Mouse (Mus musculus) heart, adult 9 months (tissue): ENCODE measurements at regions not wholly inside any gene's neighbourhood (a gene's known extent, or its start where the extent isn't known, plus 50 kb on each side); places are given as distances from the start of the nearest gene placed in this dataset.
A peak's percentile ranks its signal among the peaks of the same experiment; 100 is the strongest.

Experiments used
- DNase-seq, 2 experiments: peaks; one replicate each; pipeline ENCODE4 v3.0.0; 2022; ENCODE audit warnings: low spot score in 2 of 2

- no peak for DNase-seq
These were observed 209.1 kb downstream of the Bcl2l11 start for GRCm38 (mm10) chr2:128334757-128335500.

DNA sequence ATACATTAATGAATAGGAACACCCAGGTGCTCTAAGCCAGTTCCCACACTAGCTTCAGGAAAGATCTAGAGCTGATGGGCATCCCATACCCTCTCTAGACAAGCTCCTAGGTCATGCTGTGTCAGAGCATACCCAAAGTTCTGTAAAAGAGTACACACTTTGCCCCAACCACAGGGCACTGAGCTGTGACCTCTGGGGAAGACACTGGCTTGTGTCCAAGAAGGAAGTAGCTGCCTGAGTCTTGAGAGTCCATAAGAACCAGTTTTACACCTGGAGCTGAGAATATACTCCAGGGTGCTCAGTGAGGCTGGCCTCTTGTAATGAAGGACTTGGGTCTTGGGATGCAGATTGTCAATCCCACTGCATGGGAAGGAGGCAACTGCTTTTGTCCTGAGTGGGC lies 211.4 kb downstream of the Bcl2l11 start:
- no peak for DNase-seq

DNA sequence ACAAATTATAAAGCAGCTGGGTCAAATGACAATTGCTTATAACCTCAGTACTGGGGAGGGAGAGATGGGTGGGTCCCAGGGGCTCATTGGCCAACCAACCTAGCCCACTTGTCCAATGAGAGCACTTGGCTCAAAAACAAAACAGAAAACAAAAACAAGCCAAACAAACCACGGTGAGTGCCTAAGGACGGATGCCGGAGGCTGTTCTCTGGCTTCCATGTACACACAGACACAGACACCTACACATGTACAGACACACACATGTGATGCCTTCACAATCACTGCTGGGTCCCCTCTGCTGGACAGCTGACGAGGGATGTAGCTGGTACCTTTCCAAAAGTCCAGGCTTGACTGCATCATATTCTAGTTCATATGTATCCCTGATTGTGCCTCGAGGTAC lies 212.0 kb downstream of the Bcl2l11 start:
- no peak for DNase-seq

- DNase-seq = peak; percentile 74 to 78
These were observed 212.6 kb downstream of the Bcl2l11 start for GRCm38 (mm10) chr2:128338474-128338873.

GRCm38 (mm10) chr2:128339061-128339642 lies 213.3 kb downstream of the Bcl2l11 start:
- peak; percentile 63 to 74 for DNase-seq

DNA sequence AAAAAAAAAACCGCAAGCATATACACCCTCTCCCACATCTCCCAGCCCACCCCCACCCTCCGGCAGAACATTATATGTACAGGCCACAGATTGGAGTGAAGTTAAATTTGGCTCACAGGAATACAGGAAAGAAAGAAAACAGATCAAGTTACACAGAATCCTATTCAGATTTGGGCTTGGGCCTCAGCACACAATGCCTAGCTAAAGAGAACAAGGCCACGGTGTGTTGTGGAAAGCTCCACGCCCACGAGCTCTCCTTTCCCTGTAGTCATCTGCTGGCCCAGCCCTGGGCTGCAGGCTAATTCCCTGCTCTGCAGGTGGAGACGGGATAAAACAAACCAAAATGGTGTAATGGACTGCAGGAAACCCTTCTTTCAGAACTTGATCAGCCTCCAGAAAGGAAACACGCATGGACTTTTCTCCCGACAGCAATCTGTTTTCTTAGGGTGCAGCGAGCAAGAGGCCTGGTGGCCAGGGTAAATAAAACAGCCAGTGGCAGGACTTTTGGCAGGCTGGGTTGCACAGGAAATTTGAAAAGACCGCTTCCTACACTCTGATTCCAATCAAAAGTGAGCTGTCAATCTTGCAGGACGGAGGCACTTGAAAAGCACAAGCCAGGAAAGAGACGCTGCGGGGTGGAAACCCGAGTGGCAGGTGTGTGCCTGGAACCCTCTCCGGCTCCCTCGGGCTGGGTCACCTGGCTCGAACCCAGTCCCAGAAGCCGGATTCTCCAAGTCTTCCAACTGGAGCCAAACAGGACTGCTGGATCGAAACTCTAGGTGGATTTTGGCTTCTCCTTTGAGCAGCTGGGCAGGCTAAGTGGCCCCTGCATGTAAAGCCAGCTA lies 214.0 kb downstream of the Bcl2l11 start:
- peak; percentile 36 to 44 for DNase-seq

- DNase-seq = no peak
These were observed 214.9 kb downstream of the Bcl2l11 start for GRCm38 (mm10) chr2:128340631-128341240.

DNA sequence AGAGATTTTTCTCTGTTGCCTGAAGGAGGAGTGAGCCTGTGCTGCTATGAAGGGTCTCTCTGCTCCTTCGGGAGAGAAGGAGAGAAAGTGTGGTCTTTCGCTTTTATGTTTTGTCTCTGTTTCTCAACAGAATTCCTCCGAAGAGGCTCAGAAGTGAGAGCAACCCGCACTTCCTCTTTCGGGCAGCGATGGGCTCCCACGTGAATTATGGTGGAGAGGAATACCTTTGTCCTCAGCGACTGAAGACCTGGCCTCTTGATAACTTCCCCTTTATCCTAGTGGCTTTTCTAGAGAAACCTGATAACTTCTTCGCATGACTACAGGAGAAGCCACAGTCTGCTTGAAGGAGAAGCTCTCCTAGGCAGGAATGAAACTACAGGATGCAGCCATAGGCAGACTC lies 216.4 kb downstream of the Bcl2l11 start:
- no peak for DNase-seq

DNA sequence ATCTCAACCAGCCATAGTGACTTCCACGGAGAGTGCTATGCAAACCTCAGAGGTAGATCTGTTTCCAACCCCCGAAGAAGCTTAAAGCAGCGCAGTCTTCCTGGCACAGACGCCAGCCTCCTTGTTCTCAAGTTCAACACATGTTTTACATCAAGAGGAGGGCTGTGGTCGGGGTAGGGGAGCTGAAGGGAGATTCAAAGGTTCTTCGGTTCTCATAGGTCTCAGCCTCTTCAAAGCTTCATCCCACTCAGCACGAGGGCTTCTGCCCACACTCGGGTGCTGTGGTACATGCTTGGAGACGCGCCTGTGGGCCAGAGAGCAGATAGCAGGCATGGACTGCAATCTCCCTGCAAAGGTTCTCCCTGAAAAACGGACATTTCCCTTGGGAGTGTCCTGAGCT lies 219.7 kb downstream of the Bcl2l11 start:
- no peak for DNase-seq

DNA sequence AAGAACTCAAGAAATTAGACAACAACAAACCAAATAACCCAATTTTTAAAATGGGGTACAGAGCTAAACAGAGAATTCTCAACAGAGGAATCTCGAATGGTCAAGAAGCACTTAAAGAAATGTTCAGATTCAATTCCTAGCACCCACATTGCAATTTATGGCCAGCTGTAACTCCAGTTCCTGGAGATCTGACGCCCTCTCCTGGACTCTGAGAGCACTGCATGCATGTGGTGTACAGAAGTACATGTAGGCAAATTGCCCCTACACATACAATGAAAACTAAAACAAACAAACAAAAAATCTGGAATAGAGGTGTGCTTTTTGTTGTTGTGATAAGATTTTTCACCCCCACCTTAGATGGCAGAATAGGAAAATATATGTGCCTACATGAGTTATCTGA lies 222.7 kb downstream of the Bcl2l11 start:
- DNase-seq = no peak

DNA sequence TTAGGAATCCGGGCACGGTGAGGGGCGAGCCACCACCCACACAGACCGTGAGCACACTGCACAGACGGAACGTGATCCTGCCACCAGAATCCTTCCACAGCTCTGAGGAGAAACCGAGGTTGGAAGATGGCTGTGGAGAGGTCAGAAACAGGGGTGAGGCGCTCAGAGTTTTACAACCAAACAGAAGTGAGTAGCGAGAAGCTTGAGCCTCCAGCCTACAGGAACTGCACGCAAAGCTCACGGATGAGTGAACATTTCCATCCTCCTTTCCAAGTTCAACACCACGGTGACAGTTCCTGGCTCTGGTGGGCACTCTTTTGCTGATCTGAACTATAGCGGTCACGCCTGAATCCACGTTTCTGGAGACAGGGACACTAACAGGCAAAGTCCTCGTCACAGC lies 225.6 kb downstream of the Bcl2l11 start:
- DNase-seq = no peak

DNA sequence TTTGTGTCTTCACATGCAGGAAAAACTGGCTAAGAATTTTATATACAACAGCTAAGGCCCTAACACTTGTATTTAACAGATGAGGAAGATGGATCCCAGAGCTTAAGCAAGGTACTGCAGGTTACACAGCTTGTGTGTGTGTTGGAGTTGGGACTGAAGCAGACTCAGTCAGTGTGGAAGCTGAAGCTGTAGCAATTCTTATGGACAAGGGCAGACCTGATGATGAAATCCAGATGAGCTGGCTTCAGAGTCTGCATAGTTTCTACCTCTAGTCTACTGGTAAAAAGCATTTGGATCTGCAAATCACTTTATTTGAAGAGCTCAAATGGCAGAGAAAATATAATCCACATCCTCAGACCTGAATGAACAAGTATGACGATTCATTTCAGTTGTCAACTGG lies 226.7 kb downstream of the Bcl2l11 start:
- no peak for DNase-seq

- no peak for DNase-seq
These were observed 227.6 kb downstream of the Bcl2l11 start for GRCm38 (mm10) chr2:128353457-128353856.

- DNase-seq = no peak
These were observed 230.5 kb downstream of the Bcl2l11 start for GRCm38 (mm10) chr2:128356326-128356725.

GRCm38 (mm10) chr2:128359106-128359505 lies 231.9 kb upstream of the Spdye4c start:
- DNase-seq = no peak

GRCm38 (mm10) chr2:128360517-128360916 lies 230.5 kb upstream of the Spdye4c start:
- peak; percentile 58 to 63 for DNase-seq

GRCm38 (mm10) chr2:128361436-128361835 lies 229.6 kb upstream of the Spdye4c start:
- DNase-seq = no peak

DNA sequence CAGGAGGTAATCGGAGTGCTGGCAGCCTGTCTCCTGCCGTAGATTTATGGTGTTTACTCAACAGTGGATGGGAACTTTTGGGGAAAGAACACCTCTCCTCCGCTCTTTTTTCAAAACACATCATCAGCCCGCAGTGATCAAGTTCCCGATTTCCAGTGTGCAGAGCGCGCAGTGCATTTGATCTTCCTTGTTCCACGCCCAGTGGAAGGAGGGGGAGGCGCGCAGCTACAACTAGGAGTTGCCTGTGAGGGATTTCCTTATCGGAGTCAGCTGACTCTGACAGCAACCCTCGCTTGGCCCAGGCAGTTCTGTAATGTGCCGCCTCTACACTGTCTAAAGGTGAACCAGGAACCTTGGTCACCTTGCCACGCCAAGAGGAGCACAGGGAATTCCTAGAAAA lies 226.8 kb upstream of the Spdye4c start:
- peak; percentile 61 to 65 for DNase-seq

- DNase-seq = no peak
These were observed 226.0 kb upstream of the Spdye4c start for GRCm38 (mm10) chr2:128365004-128365403.

GRCm38 (mm10) chr2:128365775-128366174 lies 225.2 kb upstream of the Spdye4c start:
- no peak for DNase-seq

DNA sequence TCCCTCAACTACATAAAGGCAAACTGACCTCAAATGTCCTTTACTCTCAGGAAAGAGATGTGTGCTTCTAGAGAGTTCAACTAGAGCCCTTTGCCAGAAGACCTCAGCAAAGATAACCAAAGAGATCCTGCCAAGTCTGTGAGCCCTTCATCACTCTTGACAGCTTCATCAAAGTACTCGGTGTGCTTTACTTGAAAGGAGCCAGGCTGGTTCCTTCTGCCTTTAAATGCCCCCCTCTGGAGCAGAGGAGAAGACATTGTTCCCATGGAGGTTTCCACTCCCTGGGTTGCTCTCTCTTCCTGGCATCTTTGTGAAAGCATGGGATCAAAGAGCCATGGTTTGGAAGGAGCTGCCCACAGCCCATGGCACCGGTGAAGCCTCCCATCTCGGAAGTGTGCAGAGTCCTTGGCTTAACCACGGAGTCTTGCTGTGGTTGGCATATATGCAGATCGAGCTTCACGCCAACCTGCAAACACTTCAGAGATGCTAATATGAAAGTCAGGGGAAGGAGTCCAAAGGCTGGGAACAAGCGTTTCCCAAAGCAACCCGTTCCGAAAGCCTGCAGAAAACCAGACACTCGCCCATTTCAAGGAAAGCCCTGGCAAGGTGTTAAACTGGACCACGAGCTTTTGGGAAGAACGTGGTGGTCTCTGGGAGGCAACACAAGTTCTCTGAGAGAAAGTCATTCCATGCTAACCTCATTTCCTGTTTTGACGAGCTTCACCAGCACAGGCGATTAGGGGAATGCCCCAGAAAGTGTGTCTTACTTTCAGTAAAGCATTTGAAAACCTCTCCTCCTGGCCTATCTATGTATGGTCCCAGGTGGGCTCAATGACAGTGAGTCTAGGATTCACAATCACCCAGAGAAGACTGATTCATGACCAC lies 223.5 kb upstream of the Spdye4c start:
- DNase-seq = no peak
